8 mouse cellular contexts compared by ENCODE assay signal in genomic region chr2:150748854-150749253, GRCm38 (mm10). TPM values are rescaled to one million over a fixed set of nuclear protein-coding genes. Genes with fewer than 3 reads are reported as not detected.
DNase-seq lines count a peak whose midpoint lies in the region; ATAC-seq lines count a peak whose summit lies in the region.

TSS of gene Entpd6 (plus strand) at chr2:150749042.

- under 1% methylated on average over 30 of the region's 30 CpGs for WGBS in hindbrain, embryonic 13.5 days

- H3K9me3 ChIP-seq in hindbrain, embryonic 13.5 days = no peaks in the 10 kb centered on the region

- peak; percentile 98 for DNase-seq in NIH3T3 (ENCODE audit: low read depth)
- peak; percentile 96 to 97 for DNase-seq in cerebellum, postnatal 10 days
- DNase-seq in frontal cortex, postnatal 14 days (ENCODE audit: low spot score in 2 of 2) = peak; percentile 94 to 95
- DNase-seq in layer of hippocampus, postnatal 25 days (ENCODE audit: extremely low spot score in 1 of 2, low spot score in 1 of 2) = peak; percentile 94 to 96
- DNase-seq in lung, postnatal 25 days (ENCODE audit: low spot score) = peak; percentile 96
- peak; percentile 98 for DNase-seq in retina, embryonic 14.5 days (ENCODE audit: low spot score)
- peak; percentile 94 for DNase-seq in thymus, postnatal 4 days

- H3K27ac ChIP-seq in hindbrain, embryonic 13.5 days = peak within 1 kb of the TSS; percentile 85

- peak; percentile 98 for ATAC-seq in hindbrain, embryonic 13.5 days (ENCODE audit: low FRiP score)

- H3K4me1 ChIP-seq in hindbrain, embryonic 13.5 days (replicated peaks) = peaks cover 16% of the 10 kb centered on the region

- peak within 1 kb of the TSS; percentile 70 for H3K4me3 ChIP-seq in hindbrain, embryonic 13.5 days

- peaks cover 13% of the 10 kb centered on the region for H3K36me3 ChIP-seq in hindbrain, embryonic 13.5 days

- H3K27me3 ChIP-seq in hindbrain, embryonic 13.5 days = peaks cover 39% of the 10 kb centered on the region

- peak within 1 kb of the TSS; percentile 86 for H3K4me2 ChIP-seq in hindbrain, embryonic 13.5 days

- peak within 1 kb of the TSS; percentile 86 for H3K9ac ChIP-seq in hindbrain, embryonic 13.5 days

RNA-seq across cellular contexts. Expression of gene Entpd6, which starts in this region (rescaled TPM):
- polyA plus RNA-seq in hindbrain, embryonic 13.5 days (2015; fragmentation: Nextera tagmentation; extraction: Ambion mirVana) = 49.1 and 55.8 TPM in 2 replicates
- total RNA-seq in layer of hippocampus, postnatal 25 days (2021) = 10 to 100 TPM; 65.9 to 70.6 TPM

Comparison
In these comparisons a context has a peak if more than half of its experiments do, and no peak if none do; other contexts are left out.
1. Peak in every context shown above with its lines: DNase-seq, ATAC-seq, H3K4me3 ChIP-seq and H3K27ac ChIP-seq.